Comparison of ENCODE assay signal across 15 mouse cellular contexts in genomic region chr3:87981214-87981760, GRCm38 (mm10). TPM values are rescaled to one million over a fixed set of nuclear protein-coding genes. Genes with fewer than 3 reads are reported as not detected.
A peak's percentile ranks its signal among the peaks of the same experiment; 100 is the strongest.
DNase-seq lines count a peak whose midpoint lies in the region; ATAC-seq lines count a peak whose summit lies in the region.
"Had no signal": no experiment of that assay in that cellular context is flagged by ENCODE, and none has a peak within 500 bp of the region (broad histone marks: within the 10 kb centered on the region; RNA-seq: fewer than 3 reads in every experiment).

No protein-coding gene starts in this region.

- 0 out of 2 replicates have a peak, but pooled peaks cover under 1% of the 10 kb centered on the region for H3K36me3 ChIP-seq in heart, embryonic 15.5 days
- peaks cover 18% of the 10 kb centered on the region for H3K36me3 ChIP-seq in midbrain, embryonic 13.5 days
- no peaks in the 10 kb centered on the region for H3K36me3 ChIP-seq in midbrain, embryonic 15.5 days (replicated peaks)
- H3K36me3 ChIP-seq in intestine, embryonic 16.5 days (ENCODE audit: control insufficient read depth, insufficient read depth, low read length): no peaks in the 10 kb centered on the region
- H3K36me3 ChIP-seq in stomach, embryonic 15.5 days: no peaks in the 10 kb centered on the region

- no peak overlapping the region for H3K9ac ChIP-seq in heart, embryonic 15.5 days
- H3K9ac ChIP-seq in midbrain, embryonic 13.5 days (replicated peaks): no peak overlapping the region
- H3K9ac ChIP-seq in midbrain, embryonic 15.5 days: no peak overlapping the region
- peak overlapping the region; percentile 70; the same call in 1 of the 2 replicates for H3K9ac ChIP-seq in intestine, embryonic 16.5 days (ENCODE audit: low read depth, low read length)
- no peak overlapping the region for H3K9ac ChIP-seq in stomach, embryonic 15.5 days

- H3K4me2 ChIP-seq in heart, embryonic 15.5 days: no peak overlapping the region
- H3K4me2 ChIP-seq in midbrain, embryonic 13.5 days (replicated peaks): no peak overlapping the region
- no peak overlapping the region for H3K4me2 ChIP-seq in midbrain, embryonic 15.5 days
- no peak overlapping the region for H3K4me2 ChIP-seq in intestine, embryonic 16.5 days (ENCODE audit: low read depth, low read length)
- no peak overlapping the region for H3K4me2 ChIP-seq in stomach, embryonic 15.5 days

- DNase-seq in heart, postnatal 14 days: no peak
- no peak for DNase-seq in urinary bladder, adult 2 months (ENCODE audit: low spot score)
- no peak for DNase-seq in cerebellum, adult 11 months
- DNase-seq: cerebellum, postnatal 14 days; gastrocnemius, postnatal 14 days; spleen, adult 18-20 months; thymus, postnatal 36 days had no signal

- H3K9me3 ChIP-seq in heart, embryonic 15.5 days (replicated peaks): no peaks in the 10 kb centered on the region
- no peaks in the 10 kb centered on the region for H3K9me3 ChIP-seq in midbrain, embryonic 13.5 days
- no peaks in the 10 kb centered on the region for H3K9me3 ChIP-seq in midbrain, embryonic 15.5 days
- no peaks in the 10 kb centered on the region for H3K9me3 ChIP-seq in intestine, embryonic 16.5 days (ENCODE audit: control insufficient read depth, low read length)
- H3K9me3 ChIP-seq in stomach, embryonic 15.5 days: no peaks in the 10 kb centered on the region

- no peaks in the 10 kb centered on the region for H3K27me3 ChIP-seq in heart, embryonic 15.5 days
- no peaks in the 10 kb centered on the region for H3K27me3 ChIP-seq in midbrain, embryonic 13.5 days
- no peaks in the 10 kb centered on the region for H3K27me3 ChIP-seq in midbrain, embryonic 15.5 days (replicated peaks)
- H3K27me3 ChIP-seq in intestine, embryonic 16.5 days (replicated peaks; ENCODE audit: control insufficient read depth, insufficient read depth, low read length): no peaks in the 10 kb centered on the region
- no peaks in the 10 kb centered on the region for H3K27me3 ChIP-seq in stomach, embryonic 15.5 days (replicated peaks)

- intact Hi-C loops in heart, postnatal 14 days (cut with DNase I): no loop called here

- no peak overlapping the region for H3K4me3 ChIP-seq in heart, embryonic 15.5 days
- H3K4me3 ChIP-seq in midbrain, embryonic 13.5 days (replicated peaks): no peak overlapping the region
- H3K4me3 ChIP-seq in midbrain, embryonic 15.5 days: no peak overlapping the region
- no peak overlapping the region for H3K4me3 ChIP-seq in intestine, embryonic 16.5 days (ENCODE audit: low read length)
- no peak overlapping the region for H3K4me3 ChIP-seq in stomach, embryonic 15.5 days (replicated peaks)
- H3K4me3 ChIP-seq: erythroblast, embryonic 14.5 days had no signal

- no peak for ATAC-seq in heart, embryonic 15.5 days (replicated peaks; ENCODE audit: insufficient number of reproducible peaks, insufficient read depth, low FRiP score, low read depth)
- ATAC-seq in midbrain, embryonic 13.5 days: no peak
- no peak for ATAC-seq in midbrain, embryonic 15.5 days (replicated peaks)
- no peak for ATAC-seq in intestine, embryonic 16.5 days
- ATAC-seq in stomach, embryonic 15.5 days (ENCODE audit: insufficient read depth, low FRiP score, low read depth): no peak

- H3K27ac ChIP-seq in heart, embryonic 15.5 days: peak overlapping the region; percentile 90; the same call in 1 of the 2 replicates
- H3K27ac ChIP-seq in midbrain, embryonic 13.5 days: peak overlapping the region; percentile 61; the same call in 1 of the 2 replicates
- no peak overlapping the region for H3K27ac ChIP-seq in midbrain, embryonic 15.5 days
- H3K27ac ChIP-seq in intestine, embryonic 16.5 days (ENCODE audit: low read length): peak overlapping the region; percentile 100
- H3K27ac ChIP-seq in stomach, embryonic 15.5 days: peak overlapping the region; percentile 95; the same call in 1 of the 2 replicates

- WGBS in heart, embryonic 15.5 days: 80% methylated on average over 6 of the region's 6 CpGs
- WGBS in midbrain, embryonic 13.5 days: 87% methylated on average over 6 of the region's 6 CpGs
- 91% methylated on average over 6 of the region's 6 CpGs for WGBS in midbrain, embryonic 15.5 days
- 80% methylated on average over 6 of the region's 6 CpGs for WGBS in intestine, embryonic 16.5 days
- WGBS in stomach, embryonic 15.5 days: 83% methylated on average over 6 of the region's 6 CpGs

- peaks cover 65% of the 10 kb centered on the region for H3K4me1 ChIP-seq in heart, embryonic 15.5 days (replicated peaks)
- peaks cover 70% of the 10 kb centered on the region for H3K4me1 ChIP-seq in midbrain, embryonic 13.5 days (replicated peaks)
- peaks cover 37% of the 10 kb centered on the region for H3K4me1 ChIP-seq in midbrain, embryonic 15.5 days
- peaks cover 61% of the 10 kb centered on the region for H3K4me1 ChIP-seq in intestine, embryonic 16.5 days (ENCODE audit: control insufficient read depth, insufficient read depth, low read length)
- H3K4me1 ChIP-seq in stomach, embryonic 15.5 days: peaks cover 46% of the 10 kb centered on the region

RNA-seq across cellular contexts. Expression of gene Nes, which starts 10.4 kb away (rescaled TPM):
- 14.8 and 16.1 TPM in 2 replicates for polyA plus RNA-seq in heart, embryonic 15.5 days (2015; fragmentation: Nextera tagmentation; extraction: Ambion mirVana)
- total RNA-seq in heart, postnatal 14 days (2021): 10 to 100 TPM; 32.5 to 39.0 TPM
- 61.9 and 77.6 TPM in 2 replicates for polyA plus RNA-seq in midbrain, embryonic 13.5 days (2015; fragmentation: Nextera tagmentation; extraction: Ambion mirVana)
- polyA plus RNA-seq in midbrain, embryonic 15.5 days (2015; fragmentation: Nextera tagmentation; extraction: Ambion mirVana): 33.0 and 40.7 TPM in 2 replicates
- polyA plus RNA-seq in intestine, embryonic 16.5 days (2015; fragmentation: Nextera tagmentation; extraction: Ambion mirVana): 9.4 and 10.3 TPM in 2 replicates
- 18.6 and 19.1 TPM in 2 replicates for polyA plus RNA-seq in stomach, embryonic 15.5 days (2015; fragmentation: Nextera tagmentation; extraction: Ambion mirVana)
- 3.7 and 5.3 TPM in 2 replicates for polyA plus RNA-seq in urinary bladder, adult 2 months (2012; rRNA removed)
- total RNA-seq: megakaryocyte-erythroid progenitor cell, adult 5-6 weeks had no signal
- polyA plus RNA-seq: erythroblast, embryonic 14.5 days had no signal

RNA-seq across cellular contexts. Expression of gene Bcan, which starts 18.7 kb away (rescaled TPM):
- 0.24 and 0.34 TPM in 2 replicates for polyA plus RNA-seq in heart, embryonic 15.5 days (2015; fragmentation: Nextera tagmentation; extraction: Ambion mirVana)
- under 1 TPM; 0.15 to 0.29 TPM for total RNA-seq in heart, postnatal 14 days (2021)
- 10.1 and 14.0 TPM in 2 replicates for polyA plus RNA-seq in midbrain, embryonic 13.5 days (2015; fragmentation: Nextera tagmentation; extraction: Ambion mirVana)
- polyA plus RNA-seq in midbrain, embryonic 15.5 days (2015; fragmentation: Nextera tagmentation; extraction: Ambion mirVana): 53.4 and 62.8 TPM in 2 replicates
- 0.18 and 0.67 TPM in 2 replicates for polyA plus RNA-seq in intestine, embryonic 16.5 days (2015; fragmentation: Nextera tagmentation; extraction: Ambion mirVana)
- polyA plus RNA-seq in stomach, embryonic 15.5 days (2015; fragmentation: Nextera tagmentation; extraction: Ambion mirVana): 0.17 and 0.23 TPM in 2 replicates
- 0.15 and 0.28 TPM in 2 replicates for polyA plus RNA-seq in urinary bladder, adult 2 months (2012; rRNA removed)
- total RNA-seq: megakaryocyte-erythroid progenitor cell, adult 5-6 weeks had no signal
- polyA plus RNA-seq: erythroblast, embryonic 14.5 days; limb, embryonic 11.5 days had no signal

RNA-seq across cellular contexts. Expression of gene Crabp2, which starts 32.8 kb away (rescaled TPM):
- polyA plus RNA-seq in heart, embryonic 15.5 days (2015; fragmentation: Nextera tagmentation; extraction: Ambion mirVana): 4.1 and 20.1 TPM in 2 replicates
- under 1 TPM; 0.31 to 0.56 TPM for total RNA-seq in heart, postnatal 14 days (2021)
- polyA plus RNA-seq in midbrain, embryonic 13.5 days (2015; fragmentation: Nextera tagmentation; extraction: Ambion mirVana): 129 and 135 TPM in 2 replicates
- 44.8 and 52.1 TPM in 2 replicates for polyA plus RNA-seq in midbrain, embryonic 15.5 days (2015; fragmentation: Nextera tagmentation; extraction: Ambion mirVana)
- 3.8 TPM in 2 replicates for polyA plus RNA-seq in intestine, embryonic 16.5 days (2015; fragmentation: Nextera tagmentation; extraction: Ambion mirVana)
- polyA plus RNA-seq in stomach, embryonic 15.5 days (2015; fragmentation: Nextera tagmentation; extraction: Ambion mirVana): 17.2 and 20.0 TPM in 2 replicates
- 0.91 and 1.4 TPM in 2 replicates for polyA plus RNA-seq in urinary bladder, adult 2 months (2012; rRNA removed)
- polyA plus RNA-seq: erythroblast, embryonic 14.5 days had no signal

RNA-seq across cellular contexts. Expression of gene Hapln2, which starts 46.1 kb away (rescaled TPM):
- 0.15 TPM in 1 of 2 replicates, not detected in the other for polyA plus RNA-seq in heart, embryonic 15.5 days (2015; fragmentation: Nextera tagmentation; extraction: Ambion mirVana)
- not detected for total RNA-seq in heart, postnatal 14 days (2021)
- polyA plus RNA-seq in midbrain, embryonic 13.5 days (2015; fragmentation: Nextera tagmentation; extraction: Ambion mirVana): 0.14 and 0.55 TPM in 2 replicates
- polyA plus RNA-seq in midbrain, embryonic 15.5 days (2015; fragmentation: Nextera tagmentation; extraction: Ambion mirVana): 0.71 and 0.82 TPM in 2 replicates
- polyA plus RNA-seq in intestine, embryonic 16.5 days (2015; fragmentation: Nextera tagmentation; extraction: Ambion mirVana): not detected in 2 replicates
- 0.18 TPM in 1 of 2 replicates, not detected in the other for polyA plus RNA-seq in stomach, embryonic 15.5 days (2015; fragmentation: Nextera tagmentation; extraction: Ambion mirVana)
- polyA plus RNA-seq in urinary bladder, adult 2 months (2012; rRNA removed): 0.06 TPM in 1 of 2 replicates, not detected in the other
- total RNA-seq: megakaryocyte-erythroid progenitor cell, adult 5-6 weeks had no signal
- polyA plus RNA-seq: erythroblast, embryonic 14.5 days had no signal

RNA-seq across cellular contexts. Expression of gene Rrnad1, which starts 50.8 kb away (rescaled TPM):
- 12.2 and 17.4 TPM in 2 replicates for polyA plus RNA-seq in heart, embryonic 15.5 days (2015; fragmentation: Nextera tagmentation; extraction: Ambion mirVana)
- 1 to 10 TPM; 6.9 to 8.5 TPM for total RNA-seq in heart, postnatal 14 days (2021)
- polyA plus RNA-seq in midbrain, embryonic 13.5 days (2015; fragmentation: Nextera tagmentation; extraction: Ambion mirVana): 19.8 and 24.9 TPM in 2 replicates
- 23.0 and 23.2 TPM in 2 replicates for polyA plus RNA-seq in midbrain, embryonic 15.5 days (2015; fragmentation: Nextera tagmentation; extraction: Ambion mirVana)
- polyA plus RNA-seq in intestine, embryonic 16.5 days (2015; fragmentation: Nextera tagmentation; extraction: Ambion mirVana): 14.2 and 14.3 TPM in 2 replicates
- 16.2 and 17.6 TPM in 2 replicates for polyA plus RNA-seq in stomach, embryonic 15.5 days (2015; fragmentation: Nextera tagmentation; extraction: Ambion mirVana)
- 28.4 and 33.2 TPM in 2 replicates for polyA plus RNA-seq in urinary bladder, adult 2 months (2012; rRNA removed)
